Mouse (Mus musculus) megakaryocyte, embryonic 14.5 days (primary cell): ENCODE results near the gene Zbed6.

Experiments
- FLI1 ChIP-seq: IDR thresholded peaks from 2 replicates; pipeline ENCODE4 v1.6.1; 2012; ENCODE audit warnings: low read length, inconsistent platforms, mixed read lengths
- GATA1 ChIP-seq: IDR thresholded peaks from 3 replicates; pipeline ENCODE4 v1.6.1; 2012; ENCODE audit warnings: mixed read lengths, low read length, inconsistent platforms, borderline replicate concordance

DNA sequence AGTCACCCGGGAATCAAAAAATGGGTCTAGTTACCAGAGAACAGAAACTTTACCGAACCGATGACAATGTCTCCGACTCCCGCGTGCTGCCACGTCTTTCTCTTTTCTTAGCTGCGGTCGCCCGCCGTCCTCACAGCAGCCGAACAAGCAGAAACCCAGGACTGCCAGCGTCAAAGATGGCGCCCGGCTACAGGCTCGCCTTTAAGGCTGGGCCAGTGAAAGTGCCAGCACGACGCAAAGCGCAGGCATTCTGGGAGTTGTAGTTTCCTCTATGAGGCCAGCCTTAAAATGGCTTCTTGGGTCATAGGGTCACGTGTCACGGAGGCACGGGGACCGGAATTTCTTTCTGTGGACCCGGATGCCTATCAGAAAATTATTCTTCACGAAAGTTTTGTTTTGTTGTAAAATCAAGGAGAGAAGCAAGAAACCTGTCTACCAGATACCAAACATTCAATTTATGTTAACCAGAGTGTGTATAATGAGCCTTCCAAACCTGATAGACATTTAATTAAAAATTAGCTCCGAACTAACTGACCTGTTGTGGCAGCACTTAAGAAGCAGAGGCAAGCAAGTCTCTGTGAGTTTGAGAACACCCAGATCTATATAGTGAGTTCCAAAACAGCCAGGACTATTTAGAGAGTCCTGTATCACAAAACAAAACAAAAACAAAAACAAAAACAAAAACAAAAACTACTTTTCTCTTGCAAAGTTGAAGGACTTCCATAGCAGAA lies 683 bp upstream of the Zbed6 start, which contains the start of gene Gm38394:
- no peak for TF ChIP-seq GATA1
- TF ChIP-seq FLI1: no peak
